Mouse (Mus musculus) ovary, adult 2 months (tissue): ENCODE measurements around the gene Tnfrsf17. TPM values are rescaled to one million over a fixed set of nuclear protein-coding genes. Genes with fewer than 3 reads are reported as not detected.

Experiments
- polyA plus RNA-seq: library from polyadenylated mRNA; depleted of rRNA; stranded (reverse); fragments of >200 nt; gene quantifications from 2 replicates; pipeline ENCODE4 v1.2.3, GENCODE M21; 2012; rRNA removed

Gene Tnfrsf17
- polyA plus RNA-seq = 0.49 and 0.68 TPM in 2 replicates

GRCm38 (mm10) chr16:11313512-11313911, at the start of gene Tnfrsf17:
Tnfrsf17 (plus strand) TSS chr16:11313812.

GRCm38 (mm10) chr16:11322409-11323323, 9.1 kb downstream of the Tnfrsf17 start, which contains the start of gene Snx29:
Snx29 (plus strand) TSS chr16:11322908.

Other genes starting within 250 kb of the Tnfrsf17 start
- gene Litaf, start 247.7 kb upstream of the Tnfrsf17 start, polyA plus RNA-seq = 339 and 412 TPM in 2 replicates
- 43.8 and 52.9 TPM in 2 replicates for gene Txndc11, start 179.2 kb upstream of the Tnfrsf17 start, polyA plus RNA-seq
- gene Zc3h7a, start 137.4 kb upstream of the Tnfrsf17 start, polyA plus RNA-seq = 27.6 and 29.7 TPM in 2 replicates
- gene Rsl1d1, start 110.5 kb upstream of the Tnfrsf17 start, polyA plus RNA-seq = 3.1 and 3.6 TPM in 2 replicates
- gene Gspt1, start 59.5 kb upstream of the Tnfrsf17 start, polyA plus RNA-seq = 55.8 and 71.0 TPM in 2 replicates
- gene Snx29, start 9.1 kb downstream of the Tnfrsf17 start, polyA plus RNA-seq = 5.2 and 5.4 TPM in 2 replicates